ENCODE assay signal across 26 mouse cellular contexts in genomic region chr1:161990684-161991578, GRCm38 (mm10). TPM values are rescaled to one million over a fixed set of nuclear protein-coding genes. Genes with fewer than 3 reads are reported as not detected.
DNase-seq lines count a peak whose midpoint lies in the region; ATAC-seq lines count a peak whose summit lies in the region.
"Had no signal": no experiment of that assay in that cellular context is flagged by ENCODE, and none has a peak within 500 bp of the region (broad histone marks: within the 10 kb centered on the region; RNA-seq: fewer than 3 reads in every experiment).

No protein-coding gene starts in this region.

- no peak overlapping the region for H3K9ac ChIP-seq in kidney, embryonic 16.5 days (replicated peaks; ENCODE audit: low read length)
- H3K9ac ChIP-seq in midbrain, embryonic 14.5 days (replicated peaks; ENCODE audit: low read length): no peak overlapping the region
- H3K9ac ChIP-seq: embryonic facial prominence, embryonic 15.5 days; heart, embryonic 13.5 days had no signal

- peak; percentile 44 for DNase-seq in embryo, embryonic 11 days
- no peak for DNase-seq in embryo, embryonic 9.5 days (ENCODE audit: extremely low spot score)
- DNase-seq in kidney, adult 8-10 months: no peak
- DNase-seq in midbrain, embryonic 14.5 days: peak; percentile 41
- DNase-seq in midbrain, embryonic 10.5 days (ENCODE audit: low spot score): no peak
- DNase-seq in mesoderm, embryonic 11.5 days (ENCODE audit: low read depth, low spot score): peak; percentile 54
- DNase-seq in T-cell, adult 2 months (ENCODE audit: low spot score): no peak
- DNase-seq: adrenal gland, adult 2 months; adrenal gland, postnatal 25 days; cerebellum, adult 18-20 months; cerebellum, adult 9-11 months; cerebellum, postnatal 36 days; gastrocnemius, adult 2 months; gastrocnemius, postnatal 36 days; heart, postnatal 36 days had no signal

- no peak overlapping the region for H3K4me3 ChIP-seq in kidney, embryonic 16.5 days (ENCODE audit: low read length)
- H3K4me3 ChIP-seq in midbrain, embryonic 14.5 days (replicated peaks; ENCODE audit: low read depth, low read length): no peak overlapping the region
- no peak overlapping the region for H3K4me3 ChIP-seq in midbrain, embryonic 10.5 days
- H3K4me3 ChIP-seq: embryonic facial prominence, embryonic 15.5 days; erythroblast, embryonic 14.5 days; forebrain, embryonic 10.5 days; gastrocnemius, adult 2 months; heart, embryonic 13.5 days had no signal

- WGBS in kidney, embryonic 16.5 days: 17% methylated on average over 10 of the region's 10 CpGs
- WGBS in midbrain, embryonic 14.5 days: 71% methylated on average over 10 of the region's 10 CpGs
- 80% methylated on average over 10 of the region's 10 CpGs for WGBS in midbrain, embryonic 10.5 days

- H3K27ac ChIP-seq in kidney, embryonic 16.5 days (ENCODE audit: low read length): 0 out of 2 replicates have a peak overlapping the region, but pooled peaks have one; percentile 34
- no peak overlapping the region for H3K27ac ChIP-seq in midbrain, embryonic 14.5 days (replicated peaks; ENCODE audit: low read depth, low read length)
- no peak overlapping the region for H3K27ac ChIP-seq in midbrain, embryonic 10.5 days (replicated peaks)
- H3K27ac ChIP-seq: embryonic facial prominence, embryonic 15.5 days; forebrain, embryonic 10.5 days; gastrocnemius, adult 2 months; heart, embryonic 13.5 days had no signal

- H3K4me2 ChIP-seq in kidney, embryonic 16.5 days (replicated peaks; ENCODE audit: low read depth, low read length): 0 out of 2 replicates have a peak overlapping the region, but pooled peaks have one; percentile 2
- no peak overlapping the region for H3K4me2 ChIP-seq in midbrain, embryonic 14.5 days (ENCODE audit: low read length)
- H3K4me2 ChIP-seq: embryonic facial prominence, embryonic 15.5 days; heart, embryonic 13.5 days had no signal

- no peaks in the 10 kb centered on the region for H3K27me3 ChIP-seq in kidney, embryonic 16.5 days (ENCODE audit: insufficient read depth, low read length)
- H3K27me3 ChIP-seq in midbrain, embryonic 14.5 days (ENCODE audit: control insufficient read depth, insufficient read depth, low read length): no peaks in the 10 kb centered on the region
- H3K27me3 ChIP-seq in midbrain, embryonic 10.5 days (ENCODE audit: low read depth, poor library complexity, severe bottlenecking): no peaks in the 10 kb centered on the region
- H3K27me3 ChIP-seq: embryonic facial prominence, embryonic 15.5 days; heart, embryonic 13.5 days; Patski had no signal

- no peaks in the 10 kb centered on the region for H3K9me3 ChIP-seq in kidney, embryonic 16.5 days (ENCODE audit: low read length)
- H3K9me3 ChIP-seq in midbrain, embryonic 14.5 days (ENCODE audit: control insufficient read depth, low read length): no peaks in the 10 kb centered on the region
- no peaks in the 10 kb centered on the region for H3K9me3 ChIP-seq in midbrain, embryonic 10.5 days (replicated peaks)
- H3K9me3 ChIP-seq: embryonic facial prominence, embryonic 15.5 days; forebrain, embryonic 10.5 days; heart, embryonic 13.5 days had no signal

- ATAC-seq in kidney, embryonic 16.5 days (ENCODE audit: low FRiP score, low TSS enrichment): peak; percentile 79; the same call in 1 of the 2 replicates
- ATAC-seq in midbrain, embryonic 14.5 days (ENCODE audit: low FRiP score, low TSS enrichment): no peak
- ATAC-seq: forebrain, embryonic 14.5 days; hindbrain, embryonic 16.5 days; Patski had no signal

- peaks cover 16% of the 10 kb centered on the region for H3K4me1 ChIP-seq in kidney, embryonic 16.5 days (ENCODE audit: insufficient read depth, low read length)
- no peaks in the 10 kb centered on the region for H3K4me1 ChIP-seq in midbrain, embryonic 14.5 days (ENCODE audit: control insufficient read depth, insufficient read depth, low read length)
- no peaks in the 10 kb centered on the region for H3K4me1 ChIP-seq in midbrain, embryonic 10.5 days
- H3K4me1 ChIP-seq: heart, embryonic 13.5 days had no signal

- H3K36me3 ChIP-seq in kidney, embryonic 16.5 days (ENCODE audit: insufficient read depth, low read length): no peaks in the 10 kb centered on the region
- no peaks in the 10 kb centered on the region for H3K36me3 ChIP-seq in midbrain, embryonic 14.5 days (ENCODE audit: control insufficient read depth, insufficient read depth, low read length)
- no peaks in the 10 kb centered on the region for H3K36me3 ChIP-seq in midbrain, embryonic 10.5 days
- H3K36me3 ChIP-seq: embryonic facial prominence, embryonic 15.5 days; forebrain, embryonic 10.5 days; heart, embryonic 13.5 days had no signal

RNA-seq across cellular contexts. Expression of gene 4930558K02Rik, which starts 11.5 kb away (rescaled TPM):
- polyA plus RNA-seq in kidney, embryonic 16.5 days (2015; fragmentation: Nextera tagmentation; extraction: Ambion mirVana): not detected in 2 replicates
- not detected in 2 replicates for polyA plus RNA-seq in midbrain, embryonic 14.5 days (2014; fragmentation: Nextera tagmentation; extraction: Ambion mirVana)
- 0.14 TPM in 1 of 2 replicates, not detected in the other for polyA plus RNA-seq in midbrain, embryonic 10.5 days (2016; fragmentation: Nextera tagmentation; extraction: Ambion mirVana)
- polyA plus RNA-seq: adrenal gland, adult 2 months; C2C12; embryonic facial prominence, embryonic 15.5 days; erythroblast, embryonic 14.5 days; forebrain, embryonic 10.5 days; heart, embryonic 13.5 days; heart, postnatal 0 days; hindbrain, embryonic 11.5 days; Patski had no signal

RNA-seq across cellular contexts. Expression of gene Pigc, which starts 21.9 kb away (rescaled TPM):
- polyA plus RNA-seq in kidney, embryonic 16.5 days (2015; fragmentation: Nextera tagmentation; extraction: Ambion mirVana): 42.5 and 46.7 TPM in 2 replicates
- polyA plus RNA-seq in midbrain, embryonic 14.5 days (2014; fragmentation: Nextera tagmentation; extraction: Ambion mirVana): 32.2 and 36.0 TPM in 2 replicates
- 24.2 and 29.5 TPM in 2 replicates for polyA plus RNA-seq in midbrain, embryonic 10.5 days (2016; fragmentation: Nextera tagmentation; extraction: Ambion mirVana)

Comparison
In these comparisons a context has a peak if more than half of its experiments do, and no peak if none do; other contexts are left out.
1. DNase-seq: peak in embryo, embryonic 11 days (single experiment), midbrain, embryonic 14.5 days (single experiment) and mesoderm, embryonic 11.5 days (single experiment); none in embryo, embryonic 9.5 days (single experiment), kidney, adult 8-10 months (0 of 2), midbrain, embryonic 10.5 days (single experiment) and T-cell, adult 2 months (single experiment).